Mouse (Mus musculus) embryonic facial prominence, embryonic 15.5 days (tissue): Measurements from ENCODE around the gene Rnf149. TPM values are rescaled to one million over a fixed set of nuclear protein-coding genes. Genes with fewer than 3 reads are reported as not detected.

Source experiments
- ATAC-seq: fragments of 200-750 bp; cut with Nextera tagmentation; 2 replicates; pipeline ENCODE4 v1.8.0; 2017; ENCODE audit warnings: low read depth, moderate TSS enrichment; ENCODE audit not compliant: insufficient number of reproducible peaks, low FRiP score, low TSS enrichment
- H3K27ac ChIP-seq: fragments of 300-500 bp; sonication (generic); replicated peaks from 2 replicates; pipeline ENCODE4 v1.5.1; 2015; ENCODE audit warnings: mild to moderate bottlenecking, inconsistent platforms
- H3K27me3 ChIP-seq: fragments of 300-500 bp; sonication (generic); 2 replicates; pipeline ENCODE4 v1.6.1; 2015; ENCODE audit warnings: inconsistent platforms
- H3K36me3 ChIP-seq: fragments of 300-500 bp; sonication (generic); 2 replicates; pipeline ENCODE4 v1.6.1; 2015; ENCODE audit warnings: mild to moderate bottlenecking, inconsistent platforms
- H3K4me1 ChIP-seq: fragments of 300-500 bp; sonication (generic); 2 replicates; pipeline ENCODE4 v1.6.1; 2015; ENCODE audit warnings: inconsistent platforms
- H3K4me2 ChIP-seq: fragments of 300-500 bp; sonication (generic); replicated peaks from 2 replicates; pipeline ENCODE4 v1.6.1; 2015; ENCODE audit warnings: mild to moderate bottlenecking, inconsistent platforms
- H3K4me3 ChIP-seq: fragments of 300-500 bp; sonication (generic); replicated peaks from 2 replicates; pipeline ENCODE4 v1.5.1; 2015; ENCODE audit warnings: mild to moderate bottlenecking, inconsistent platforms
- H3K9ac ChIP-seq: fragments of 300-500 bp; sonication (generic); 2 replicates; pipeline ENCODE4 v1.6.1; 2015; ENCODE audit warnings: inconsistent platforms
- H3K9me3 ChIP-seq: fragments of 300-500 bp; sonication (generic); replicated peaks from 2 replicates; pipeline ENCODE4 v1.6.1; 2016; ENCODE audit warnings: inconsistent platforms
- WGBS: fragments of 180-500 bp; shearing (Covaris S2); methylation state at CpG from one replicate; pipeline ENCODE4 v1.1.7; 2015; 5-methylcytosine and 5-hydroxymethylcytosine counted together
- polyA plus RNA-seq: library from polyadenylated mRNA; unstranded; fragments of >200 nt; fragmentation: Nextera tagmentation; extraction: Ambion mirVana; gene quantifications from 2 replicates; pipeline ENCODE4 v1.2.1, GENCODE M21; 2015

Gene Rnf149
- 36.0 and 36.7 TPM in 2 replicates for polyA plus RNA-seq

GRCm38 (mm10) chr1:39577253-39577705 lies at the start of gene Rnf149:
Gene Rnf149 (minus strand): TSS chr1:39577405.
- Histone ChIP-seq H3K4me2 (peak within 1 kb of the TSS; percentile 62), H3K36me3 (no peaks in the 10 kb centered on the region), H3K4me1 (peaks cover 25% of the 10 kb centered on the region), H3K9ac (peak within 1 kb of the TSS; percentile 93), H3K9me3 (no peaks in the 10 kb centered on the region), H3K4me3 (peak within 1 kb of the TSS; percentile 96), H3K27ac (peak within 1 kb of the TSS; percentile 100), H3K27me3 (no peaks in the 10 kb centered on the region)
- peak; percentile 96 for ATAC-seq
- under 1% methylated on average over 49 of the region's 49 CpGs for WGBS

GRCm38 (mm10) chr1:39625491-39625890 lies 48.3 kb upstream of the Rnf149 start:
- Histone ChIP-seq H3K36me3 (no peaks in the 10 kb centered on the region), H3K9me3 (no peaks in the 10 kb centered on the region), H3K27me3 (no peaks in the 10 kb centered on the region), H3K4me3 (no peak overlapping the region), H3K4me1 (no peaks in the 10 kb centered on the region), H3K4me2 (no peak overlapping the region), H3K27ac (no peak overlapping the region), H3K9ac (no peak overlapping the region)
- 50% methylated on average over 3 of the region's 3 CpGs for WGBS
- no peak for ATAC-seq

DNA sequence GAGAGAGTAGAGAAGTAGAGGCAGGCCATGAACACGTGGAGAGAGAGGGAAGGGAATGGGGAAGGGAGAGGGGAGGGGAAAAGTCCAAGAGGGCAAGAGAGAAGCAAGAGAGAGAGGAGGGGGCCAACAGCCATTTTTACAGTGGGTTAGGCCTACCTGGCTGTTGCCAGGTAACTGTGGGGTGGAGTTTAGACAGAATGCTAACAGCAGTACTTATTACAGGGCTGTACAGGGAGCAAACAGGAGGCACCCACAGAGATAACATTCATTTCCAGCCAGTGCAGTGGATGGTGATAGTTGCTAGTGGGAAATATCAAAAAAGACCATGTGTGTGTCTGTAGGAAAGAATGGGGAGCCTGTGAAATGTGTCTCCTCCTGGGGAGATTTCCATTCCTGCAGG lies 46.5 kb upstream of the Rnf149 start:
- no peaks in the 10 kb centered on the region for H3K36me3 ChIP-seq
- H3K27me3 ChIP-seq, result no peaks in the 10 kb centered on the region
- 58% methylated on average over 1 of the region's 1 CpGs for WGBS
- no peak overlapping the region for H3K4me2 ChIP-seq
- H3K9ac ChIP-seq, result no peak overlapping the region
- H3K4me1 ChIP-seq, result no peaks in the 10 kb centered on the region
- ATAC-seq, result no peak
- no peak overlapping the region for H3K4me3 ChIP-seq
- H3K27ac ChIP-seq, result no peak overlapping the region
- no peaks in the 10 kb centered on the region for H3K9me3 ChIP-seq

- 87% methylated on average over 5 of the region's 5 CpGs for WGBS
- H3K36me3 ChIP-seq, result no peaks in the 10 kb centered on the region
- H3K4me1 ChIP-seq, result no peaks in the 10 kb centered on the region
- no peak overlapping the region for H3K27ac ChIP-seq
- H3K9me3 ChIP-seq, result no peaks in the 10 kb centered on the region
- no peaks in the 10 kb centered on the region for H3K27me3 ChIP-seq
- no peak overlapping the region for H3K9ac ChIP-seq
- no peak overlapping the region for H3K4me3 ChIP-seq
- no peak for ATAC-seq
- H3K4me2 ChIP-seq, result no peak overlapping the region
Measured at GRCm38 (mm10) chr1:39623106-39623505, 45.9 kb upstream of the Rnf149 start.

GRCm38 (mm10) chr1:39618524-39618923 lies 41.3 kb upstream of the Rnf149 start:
- WGBS, result 43% methylated on average over 8 of the region's 8 CpGs
- no peak overlapping the region for H3K4me3 ChIP-seq
- no peaks in the 10 kb centered on the region for H3K9me3 ChIP-seq
- no peaks in the 10 kb centered on the region for H3K36me3 ChIP-seq
- H3K4me1 ChIP-seq, result peaks cover 9% of the 10 kb centered on the region
- H3K27me3 ChIP-seq, result no peaks in the 10 kb centered on the region
- no peak for ATAC-seq
- H3K9ac ChIP-seq, result no peak overlapping the region
- no peak overlapping the region for H3K27ac ChIP-seq
- no peak overlapping the region for H3K4me2 ChIP-seq

DNA sequence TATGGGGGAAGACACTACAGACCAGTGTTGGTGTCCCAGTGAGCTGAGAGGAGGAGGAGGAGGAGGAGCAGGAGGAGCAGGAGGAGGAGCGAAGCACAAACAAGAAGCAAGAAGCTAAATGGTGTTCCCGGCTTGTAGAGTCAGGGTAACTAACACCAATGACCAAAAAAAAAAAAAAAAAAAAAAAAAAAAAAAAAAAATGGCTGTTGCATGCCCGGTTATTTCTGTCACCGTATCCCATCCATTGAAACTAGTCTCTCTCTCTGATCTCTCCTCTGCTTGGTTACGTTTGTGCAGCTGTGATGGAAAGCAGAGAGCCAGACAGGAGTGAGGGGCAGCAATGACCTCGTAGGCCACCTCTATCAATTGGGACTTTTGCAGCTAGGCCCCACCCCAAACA lies 38.3 kb upstream of the Rnf149 start:
- Histone ChIP-seq H3K4me1 (peaks cover 9% of the 10 kb centered on the region), H3K9ac (no peak overlapping the region), H3K27ac (no peak overlapping the region), H3K27me3 (no peaks in the 10 kb centered on the region), H3K9me3 (no peaks in the 10 kb centered on the region), H3K36me3 (no peaks in the 10 kb centered on the region), H3K4me2 (no peak overlapping the region), H3K4me3 (no peak overlapping the region)
- whole genome bisulfite sequencing, result 65% methylated on average over 6 of the region's 6 CpGs
- no peak for ATAC-seq

- Histone ChIP-seq H3K4me3 (no peak overlapping the region), H3K4me2 (peak overlapping the region; percentile 28; the same call in 1 of the 2 replicates), H3K9ac (no peak overlapping the region), H3K9me3 (no peaks in the 10 kb centered on the region), H3K4me1 (peaks cover 9% of the 10 kb centered on the region), H3K36me3 (no peaks in the 10 kb centered on the region), H3K27ac (no peak overlapping the region), H3K27me3 (no peaks in the 10 kb centered on the region)
- ATAC-seq, result no peak
- 13% methylated on average over 11 of the region's 11 CpGs for WGBS
Measured at GRCm38 (mm10) chr1:39614462-39615279, 37.5 kb upstream of the Rnf149 start.

GRCm38 (mm10) chr1:39613061-39613460 lies 35.9 kb upstream of the Rnf149 start:
- H3K9ac ChIP-seq, result no peak overlapping the region
- WGBS, result 67% methylated on average over 3 of the region's 3 CpGs
- H3K4me3 ChIP-seq, result no peak overlapping the region
- H3K36me3 ChIP-seq, result no peaks in the 10 kb centered on the region
- H3K4me1 ChIP-seq, result peaks cover 9% of the 10 kb centered on the region
- no peak for ATAC-seq
- H3K27ac ChIP-seq, result no peak overlapping the region
- H3K4me2 ChIP-seq, result no peak overlapping the region
- H3K9me3 ChIP-seq, result no peaks in the 10 kb centered on the region
- no peaks in the 10 kb centered on the region for H3K27me3 ChIP-seq

- H3K4me3 ChIP-seq, result no peak overlapping the region
- H3K36me3 ChIP-seq, result no peaks in the 10 kb centered on the region
- H3K27me3 ChIP-seq, result no peaks in the 10 kb centered on the region
- H3K9ac ChIP-seq, result no peak overlapping the region
- no peak overlapping the region for H3K4me2 ChIP-seq
- ATAC-seq, result no peak
- H3K27ac ChIP-seq, result no peak overlapping the region
- H3K9me3 ChIP-seq, result no peaks in the 10 kb centered on the region
- H3K4me1 ChIP-seq, result peaks cover 9% of the 10 kb centered on the region
- 67% methylated on average over 5 of the region's 5 CpGs for WGBS
Measured at GRCm38 (mm10) chr1:39612491-39612890, 35.3 kb upstream of the Rnf149 start.

DNA sequence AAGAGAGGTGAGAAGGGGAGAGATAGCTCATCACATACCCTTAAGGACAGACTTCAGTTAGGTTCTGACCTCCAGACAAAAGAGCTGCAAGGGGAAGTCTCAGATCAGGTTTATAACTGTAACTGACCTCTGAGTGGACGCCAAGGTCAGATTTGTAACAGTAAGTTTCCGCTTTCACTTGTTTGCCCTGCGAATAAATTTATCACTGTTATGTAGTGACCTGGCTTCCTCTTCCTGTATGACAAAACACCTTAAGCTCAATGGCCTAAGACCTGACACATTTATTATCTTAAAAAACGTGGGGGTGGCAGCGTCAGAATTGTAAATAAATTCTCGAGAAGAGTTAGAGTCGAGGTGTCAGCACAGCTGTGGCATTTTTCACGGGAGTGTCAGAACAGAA lies 31.3 kb upstream of the Rnf149 start:
- Histone ChIP-seq H3K27ac (no peak overlapping the region), H3K4me1 (no peaks in the 10 kb centered on the region), H3K36me3 (no peaks in the 10 kb centered on the region), H3K4me3 (no peak overlapping the region), H3K4me2 (no peak overlapping the region), H3K27me3 (no peaks in the 10 kb centered on the region), H3K9ac (no peak overlapping the region), H3K9me3 (no peaks in the 10 kb centered on the region)
- WGBS, result 67% methylated on average over 8 of the region's 8 CpGs
- ATAC-seq, result no peak

DNA sequence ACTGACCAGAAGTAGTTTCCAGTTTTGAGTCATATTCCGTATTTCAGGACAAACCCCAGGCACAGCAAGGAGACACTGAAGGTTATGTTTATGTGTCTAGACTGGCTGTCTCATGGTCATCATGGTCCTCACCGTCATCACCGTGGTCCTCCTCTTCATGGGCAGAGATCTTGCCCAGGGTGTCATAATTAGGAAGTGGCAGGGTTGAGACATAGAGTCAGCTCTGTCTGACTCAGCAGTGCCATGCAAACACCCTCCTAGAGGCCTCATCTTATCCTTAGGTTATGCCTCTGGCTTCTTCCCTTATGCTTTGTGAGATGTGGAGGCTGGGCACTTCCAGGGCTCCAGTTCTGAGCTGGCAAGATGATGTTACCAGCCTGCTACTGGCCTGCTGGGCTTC lies 25.3 kb upstream of the Rnf149 start:
- H3K9ac ChIP-seq, result no peak overlapping the region
- H3K9me3 ChIP-seq, result no peaks in the 10 kb centered on the region
- H3K27me3 ChIP-seq, result no peaks in the 10 kb centered on the region
- H3K4me2 ChIP-seq, result no peak overlapping the region
- H3K4me1 ChIP-seq, result no peaks in the 10 kb centered on the region
- no peak for ATAC-seq
- H3K27ac ChIP-seq, result no peak overlapping the region
- 86% methylated on average over 3 of the region's 3 CpGs for WGBS
- H3K36me3 ChIP-seq, result no peaks in the 10 kb centered on the region
- H3K4me3 ChIP-seq, result no peak overlapping the region

DNA sequence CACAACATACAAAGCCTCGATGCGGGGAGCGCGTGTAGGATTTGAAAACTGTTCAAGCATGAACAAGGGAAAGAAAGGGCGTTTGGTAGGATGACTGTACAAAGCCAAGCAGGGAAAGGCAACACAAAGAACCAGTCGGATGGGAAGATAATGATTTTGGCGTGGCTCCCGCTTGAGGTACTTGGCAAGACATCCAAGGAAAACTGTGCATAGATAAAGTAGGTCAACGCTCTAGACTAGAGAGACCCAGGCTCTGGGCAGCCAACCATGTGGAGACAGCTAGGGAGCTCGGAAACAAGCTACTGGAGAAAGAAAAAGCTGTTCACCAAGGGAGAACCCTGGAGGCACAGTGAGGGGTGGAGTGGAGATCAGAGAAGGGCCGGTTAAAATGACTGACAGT lies 21.5 kb upstream of the Rnf149 start:
- Histone ChIP-seq H3K4me2 (no peak overlapping the region), H3K36me3 (no peaks in the 10 kb centered on the region), H3K27ac (no peak overlapping the region; the same call in 1 of the 2 replicates), H3K4me3 (no peak overlapping the region), H3K27me3 (no peaks in the 10 kb centered on the region), H3K4me1 (no peaks in the 10 kb centered on the region), H3K9me3 (no peaks in the 10 kb centered on the region), H3K9ac (no peak overlapping the region)
- 55% methylated on average over 11 of the region's 11 CpGs for WGBS
- ATAC-seq, result no peak
